Mouse (Mus musculus): ENCODE measurements around the gene Mmp11. TPM values are rescaled to one million over a fixed set of nuclear protein-coding genes. Genes with fewer than 3 reads are reported as not detected.

The Mmp11 gene
- 1 to 10 TPM; 1.1 to 1.7 TPM for total RNA-seq (2021)

DNA sequence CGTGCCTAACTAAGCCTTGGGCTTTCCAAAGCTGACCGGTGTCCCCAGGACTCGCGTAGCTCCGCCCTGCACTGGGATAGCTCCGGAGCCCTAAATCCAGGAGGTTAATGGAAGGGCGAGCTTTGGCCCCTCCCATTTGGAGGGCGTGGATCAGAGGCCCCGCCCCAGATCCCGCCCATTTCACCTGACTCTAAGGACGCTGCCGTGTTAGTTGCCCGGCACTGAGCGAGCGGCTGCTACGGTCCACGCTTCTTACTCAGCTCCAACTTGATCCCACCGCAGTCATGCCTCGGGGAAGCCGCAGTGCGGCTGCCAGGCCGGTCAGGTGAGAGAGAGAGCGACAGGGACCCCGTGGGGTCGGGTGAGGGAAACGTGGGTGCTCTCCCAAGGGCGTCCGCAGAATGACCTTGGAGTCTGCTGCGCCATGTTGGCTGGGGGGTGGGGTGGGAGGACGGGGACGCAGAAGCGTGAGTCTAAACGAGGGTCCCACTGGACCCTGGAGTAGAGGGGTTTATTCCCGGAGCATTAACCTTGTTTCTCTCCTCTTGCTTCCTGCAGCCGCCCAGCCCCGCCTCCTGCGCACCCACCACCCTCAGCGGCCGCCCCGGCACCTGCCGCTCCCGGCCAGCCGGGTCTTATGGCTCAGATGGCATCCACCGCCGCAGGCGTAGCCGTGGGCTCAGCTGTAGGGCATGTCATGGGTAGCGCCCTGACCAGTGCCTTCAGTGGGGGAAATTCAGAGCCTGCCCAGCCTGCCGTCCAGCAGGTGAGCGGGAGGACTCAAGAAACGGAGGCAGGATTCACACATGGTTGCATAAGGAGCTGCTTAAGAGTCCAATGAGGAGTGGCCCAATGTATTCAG lies at the start of gene Mmp11:
Mmp11 (minus strand) TSS at position 817 of the 862 bp plus-strand sequence.
- DNase-seq (ENCODE audit: low spot score in 2 of 2), result peak; percentile 79 to 84
- intact Hi-C loops (cut with DNase I), result no loop called here

DNA sequence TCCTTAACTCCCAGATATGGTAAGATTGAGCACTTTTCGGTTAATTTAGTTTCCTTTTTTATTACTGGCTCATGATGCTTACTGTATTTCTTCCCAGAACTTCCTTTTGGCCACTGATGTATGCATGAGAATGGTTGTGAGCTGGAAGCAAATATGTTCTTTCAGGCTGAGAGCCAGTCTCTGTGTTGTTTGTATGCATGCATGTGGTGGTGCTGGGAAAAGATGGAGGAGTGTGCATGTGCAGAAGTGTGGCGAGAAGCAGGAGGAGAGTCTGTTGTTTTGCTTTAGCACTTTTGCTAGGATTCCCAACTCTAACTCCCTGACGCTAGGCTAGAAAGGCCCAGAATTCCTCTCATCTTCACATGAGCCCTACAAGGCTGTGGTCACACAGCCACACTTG lies 43.1 kb upstream of the Mmp11 start:
- DNase-seq (ENCODE audit: low spot score in 2 of 2), result peak in 1 of 2 experiments; percentile 12
- intact Hi-C loops (cut with DNase I), result no loop called here

DNA sequence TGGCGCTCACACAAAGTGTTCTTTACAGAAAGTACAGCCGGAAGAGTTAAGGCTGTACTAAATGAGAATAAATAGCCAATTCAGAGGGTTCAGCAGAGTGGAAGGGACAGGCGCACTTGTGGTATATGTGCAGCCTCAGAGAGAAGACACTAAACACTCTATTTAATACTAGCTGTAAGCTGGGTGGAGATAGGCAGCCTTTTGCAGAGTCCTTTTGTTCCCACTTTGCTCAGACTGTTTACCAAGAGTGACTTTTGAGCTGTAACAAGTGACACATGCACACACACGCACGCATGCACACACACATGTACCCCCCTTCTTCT lies 42.5 kb upstream of the Mmp11 start:
- intact Hi-C loops (cut with DNase I), result no loop called here
- no peak for DNase-seq (ENCODE audit: low spot score in 2 of 2)

DNA sequence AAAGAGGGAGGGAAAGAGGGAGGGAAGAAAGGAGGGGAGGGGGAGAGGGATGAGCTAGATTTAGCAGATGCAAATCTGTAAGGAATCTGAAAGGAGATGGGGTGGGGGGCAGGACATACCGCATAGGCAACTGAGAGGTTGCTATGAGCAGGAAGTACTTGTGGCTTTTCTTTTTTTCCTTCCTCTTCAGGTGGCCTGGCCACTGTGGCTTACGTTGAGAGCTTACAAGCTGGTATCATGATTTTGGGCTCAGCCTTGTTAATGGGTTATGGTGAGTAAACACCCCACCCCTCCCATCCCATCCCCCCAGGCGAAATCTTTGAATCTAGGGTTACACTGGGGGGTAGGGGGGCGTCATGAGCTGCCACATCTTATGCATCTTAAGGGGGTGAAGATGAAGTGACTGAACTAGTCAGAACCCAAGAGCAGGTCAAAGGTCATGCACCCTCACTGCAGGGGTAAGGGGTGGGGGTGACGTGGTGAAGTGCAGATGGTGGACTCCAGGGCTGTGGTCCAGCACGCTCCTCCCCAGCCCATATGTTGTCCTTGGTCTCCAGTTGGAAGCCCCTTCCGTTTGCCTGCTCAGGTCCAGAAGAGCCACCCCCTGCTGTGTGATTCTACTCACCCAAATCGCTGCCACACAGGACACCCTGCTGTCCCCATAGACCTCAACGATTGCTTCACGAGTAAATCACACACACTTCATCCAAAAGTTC lies 42.0 kb upstream of the Mmp11 start:
- intact Hi-C loops (cut with DNase I), result no loop called here
- no peak for DNase-seq (ENCODE audit: low spot score in 2 of 2)

GRCm38 (mm10) chr10:75975216-75975615 lies 38.9 kb upstream of the Mmp11 start:
- intact Hi-C loops (cut with DNase I), result no loop called here
- no peak for DNase-seq (ENCODE audit: low spot score in 2 of 2)

- no peak for DNase-seq (ENCODE audit: low spot score in 2 of 2)
- intact Hi-C loops (cut with DNase I), result no loop called here
These were observed 37.5 kb upstream of the Mmp11 start for GRCm38 (mm10) chr10:75973846-75974245.

DNA sequence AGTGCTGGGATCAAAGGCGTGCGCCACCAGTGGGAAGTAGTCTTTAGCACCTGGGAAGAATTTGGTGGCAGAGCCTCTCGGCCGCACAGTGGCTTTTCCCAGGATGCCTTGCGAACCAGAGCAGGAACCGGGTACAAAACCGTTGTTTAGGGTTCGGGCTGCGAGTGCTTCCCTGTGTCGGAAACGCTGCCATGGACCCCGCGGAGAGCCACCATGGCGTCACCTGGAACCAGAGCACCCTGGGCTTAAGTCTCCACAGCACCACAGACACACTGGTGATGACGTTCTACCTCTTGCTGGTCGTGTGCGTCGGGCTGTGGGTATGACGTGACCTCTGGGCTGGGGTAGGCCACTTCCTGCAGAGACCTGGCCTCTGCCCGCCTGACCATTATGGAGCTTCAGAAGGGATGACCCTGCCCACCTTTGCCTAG lies 18.1 kb upstream of the Mmp11 start, which contains the start of gene Gm5134:
Gm5134 (plus strand) TSS at position 134 of the 431 bp plus-strand sequence.
- no peak for DNase-seq (ENCODE audit: low spot score in 2 of 2)
- intact Hi-C loops (cut with DNase I), result loop anchor here (5.0 kb wide), 1 partner anchor 317 kb away; no protein-coding TSS in a partner anchor

DNA sequence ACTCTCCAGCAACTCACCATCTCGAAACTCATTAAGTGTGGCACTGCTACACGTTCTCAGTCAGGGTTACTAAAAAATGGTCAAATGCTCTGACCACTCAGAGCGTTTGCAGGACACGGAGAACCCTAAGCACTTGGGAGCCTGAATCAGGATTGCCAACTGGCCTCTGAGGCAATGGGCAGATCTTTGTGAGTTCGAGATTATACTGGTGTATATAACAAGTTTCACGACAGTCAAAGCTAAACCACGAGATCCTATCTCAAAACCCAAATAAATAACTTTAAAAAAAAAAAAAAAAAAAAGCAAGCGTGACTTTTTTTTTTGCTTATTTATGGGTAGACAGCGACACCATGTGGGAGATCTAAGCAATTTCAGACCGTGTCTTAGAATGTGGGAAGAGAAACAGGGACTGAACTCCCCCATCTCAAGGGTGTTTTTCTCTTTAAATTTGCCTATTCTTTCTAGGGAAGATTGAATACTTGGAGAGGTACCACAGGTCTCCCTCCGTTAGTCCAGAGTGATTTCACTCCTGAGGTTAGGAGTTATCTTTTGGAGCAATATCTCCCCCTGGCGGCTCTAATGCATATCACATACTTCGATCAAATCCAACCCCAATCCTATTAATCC lies 15.2 kb upstream of the Mmp11 start:
- DNase-seq (ENCODE audit: low spot score in 2 of 2), result peak; percentile 46 to 47
- intact Hi-C loops (cut with DNase I), result loop anchor here (1.0 to 5.0 kb wide), 5 partner anchors 54 to 365 kb away; no protein-coding TSS in a partner anchor

GRCm38 (mm10) chr10:75950791-75951210 lies 14.5 kb upstream of the Mmp11 start:
- DNase-seq (ENCODE audit: low spot score in 2 of 2), result no peak
- intact Hi-C loops (cut with DNase I), result loop anchor here (1.0 to 5.0 kb wide), 5 partner anchors 54 to 364 kb away; no protein-coding TSS in a partner anchor

DNA sequence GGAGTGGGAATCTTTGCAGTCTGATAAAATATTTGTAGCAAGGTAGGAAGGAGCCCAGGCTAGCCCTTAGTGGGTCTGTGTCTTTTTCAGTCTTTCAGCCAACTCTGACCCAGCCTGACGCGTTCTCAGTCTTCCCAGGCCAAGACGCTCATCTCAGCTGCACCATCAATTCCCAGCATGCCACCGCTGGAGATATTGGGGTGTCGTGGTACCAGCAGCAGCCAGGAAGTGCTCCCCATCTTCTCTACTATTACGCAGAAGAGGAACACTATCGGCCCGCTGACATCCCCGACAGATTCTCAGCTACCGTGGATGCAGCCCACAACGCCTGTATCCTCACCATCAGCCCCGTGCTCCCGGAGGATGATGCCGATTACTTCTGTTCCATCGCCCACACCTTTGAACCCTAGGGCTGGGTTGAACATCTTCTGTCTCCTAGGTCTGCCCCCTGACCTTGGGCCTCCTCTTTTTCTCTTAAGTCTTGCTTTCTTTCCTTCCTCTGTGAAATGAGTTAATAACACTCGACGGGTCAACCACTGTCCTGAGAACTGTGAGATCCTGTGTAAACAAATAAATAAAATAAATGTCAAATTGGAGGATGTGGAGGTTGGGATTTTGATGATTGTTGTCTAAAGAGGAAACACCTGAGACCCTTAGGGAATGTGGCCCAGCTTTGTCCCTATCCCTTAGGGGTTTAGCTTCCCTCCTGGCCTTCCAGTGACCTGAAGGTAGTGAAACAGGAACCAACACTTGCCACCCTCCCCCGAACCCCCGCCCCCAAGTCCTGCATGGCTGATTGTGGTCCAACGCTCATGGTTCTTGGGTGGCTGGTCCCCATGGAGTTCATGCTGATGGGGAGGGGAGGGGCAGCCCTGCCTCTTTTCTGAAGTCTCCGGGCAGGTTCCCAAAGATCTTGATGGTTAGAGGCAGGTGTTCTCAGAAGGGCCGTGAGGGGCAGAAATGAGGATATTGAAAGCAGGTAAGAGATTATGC lies 13.1 kb upstream of the Mmp11 start:
- intact Hi-C loops (cut with DNase I), result loop anchor here (2.0 to 5.0 kb wide), 3 partner anchors 67 to 363 kb away; no protein-coding TSS in a partner anchor
- DNase-seq (ENCODE audit: low spot score in 2 of 2), result no peak

DNA sequence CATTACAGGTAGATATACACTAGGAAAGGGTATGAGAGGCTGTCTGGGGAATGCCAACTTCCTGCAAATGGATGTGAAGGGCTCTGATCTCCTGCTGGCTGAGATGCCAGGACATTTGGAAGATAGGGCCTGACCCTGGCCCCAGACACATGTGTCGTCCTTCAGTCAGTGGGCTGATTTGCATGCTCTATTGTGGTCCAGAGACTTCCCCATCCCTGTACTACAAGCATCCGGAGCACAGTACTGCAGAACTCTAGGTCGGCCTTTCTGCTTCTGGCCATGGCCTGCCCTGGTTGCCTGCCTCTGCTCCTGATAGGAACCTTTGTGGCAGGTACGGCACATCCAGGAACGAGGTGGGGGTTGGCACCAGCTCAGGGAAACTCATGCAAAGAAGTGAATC lies 11.8 kb upstream of the Mmp11 start:
- DNase-seq (ENCODE audit: low spot score in 2 of 2), result no peak
- intact Hi-C loops (cut with DNase I), result no loop called here

GRCm38 (mm10) chr10:75945896-75946295 lies 9.6 kb upstream of the Mmp11 start:
- no peak for DNase-seq (ENCODE audit: low spot score in 2 of 2)
- intact Hi-C loops (cut with DNase I), result no loop called here

DNA sequence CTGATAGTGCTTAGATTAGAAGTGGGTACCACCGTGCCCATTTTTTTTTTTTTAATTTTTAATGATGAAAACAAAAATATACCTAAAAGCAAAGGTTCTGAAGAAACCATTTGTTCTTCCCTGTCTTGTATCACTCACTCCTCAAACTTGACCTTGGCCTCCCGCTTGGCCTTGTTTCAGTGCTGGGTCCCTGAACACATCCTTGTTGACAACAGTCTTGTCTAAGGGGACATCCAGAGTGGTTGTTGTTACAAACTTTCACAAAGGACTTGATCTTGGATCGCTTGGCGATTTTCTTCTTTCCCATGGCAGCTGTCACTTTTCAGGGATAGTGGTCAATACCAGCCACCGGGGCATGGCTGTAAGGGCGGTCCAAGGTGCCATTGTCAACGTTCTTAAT lies 8.9 kb upstream of the Mmp11 start:
- intact Hi-C loops (cut with DNase I), result no loop called here
- no peak for DNase-seq (ENCODE audit: low spot score in 2 of 2)

DNA sequence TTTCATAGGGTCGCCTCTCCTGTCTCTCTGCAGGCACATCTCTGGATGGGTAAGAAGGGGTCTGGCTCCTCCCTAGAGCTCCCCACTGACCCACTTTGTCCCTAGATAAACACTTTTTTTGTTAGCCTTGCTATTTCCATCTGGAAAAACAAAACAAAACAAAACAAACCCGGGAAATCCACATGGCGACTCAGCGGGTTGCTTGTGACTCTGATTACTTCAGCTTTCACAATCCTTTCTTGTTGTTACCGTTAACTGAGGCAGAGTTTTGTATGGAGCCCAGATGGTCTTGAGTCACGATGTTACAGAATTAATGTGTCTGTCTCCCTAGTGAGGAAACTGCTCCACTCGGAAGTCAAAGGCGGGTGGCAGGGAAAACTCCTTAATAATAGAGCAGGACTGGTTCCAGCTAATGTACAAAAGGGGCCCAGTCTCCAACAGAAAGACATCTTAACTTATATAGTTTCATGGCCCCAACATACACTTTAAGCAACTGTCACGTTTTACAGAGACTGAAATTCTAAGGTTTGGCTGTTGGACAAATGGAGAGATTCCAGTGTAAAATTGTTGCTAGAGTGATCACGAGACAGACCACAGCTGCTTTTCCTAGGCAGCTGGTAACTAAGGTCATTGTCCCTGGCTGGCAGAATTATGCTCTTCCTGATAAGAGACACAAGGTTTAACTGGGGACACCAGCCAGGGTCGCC lies 7.9 kb upstream of the Mmp11 start:
- intact Hi-C loops (cut with DNase I), result no loop called here
- DNase-seq (ENCODE audit: low spot score in 2 of 2), result peak in 1 of 2 experiments; percentile 56

- intact Hi-C loops (cut with DNase I), result no loop called here
- no peak for DNase-seq (ENCODE audit: low spot score in 2 of 2)
These were observed 6.6 kb upstream of the Mmp11 start, which contains the start of gene Vpreb3 for GRCm38 (mm10) chr10:75942736-75943477. Gene Vpreb3 (plus strand): TSS chr10:75943057.

DNA sequence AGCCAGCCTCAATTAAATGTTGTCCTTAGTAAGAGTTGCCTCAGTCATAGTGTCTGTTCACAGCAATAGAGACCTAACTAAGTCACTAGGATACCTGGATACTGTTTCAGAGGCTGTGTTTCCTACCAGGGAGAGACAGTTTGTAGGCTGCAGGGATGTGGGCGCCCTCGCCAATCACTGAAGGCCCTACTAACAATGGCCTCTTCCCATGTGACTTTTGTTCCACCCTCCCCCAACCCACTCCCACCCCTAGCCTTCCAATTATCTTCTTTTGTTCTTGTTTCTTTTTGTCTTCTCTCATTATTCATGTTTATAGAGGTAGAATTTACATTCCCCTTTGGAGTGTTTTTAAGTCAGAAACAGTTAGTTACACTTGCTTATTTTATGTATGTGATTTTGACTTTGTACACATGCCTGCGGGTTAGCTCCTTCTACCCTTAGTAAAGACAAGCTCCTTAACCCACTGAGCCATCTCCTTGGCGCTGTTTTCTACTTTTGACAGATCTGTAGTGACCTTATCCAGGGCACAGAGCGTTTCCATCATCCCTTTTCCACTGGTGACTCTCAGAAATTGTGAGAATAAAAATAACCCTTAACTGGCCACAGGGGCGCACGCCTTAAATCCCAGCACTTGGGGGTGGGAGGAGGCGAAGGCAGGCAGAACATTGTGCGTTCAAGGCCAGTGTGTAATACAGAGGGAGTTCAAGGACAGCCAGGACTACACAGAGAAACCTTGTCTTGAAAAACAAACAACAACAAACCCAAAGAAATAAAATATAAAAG lies 4.9 kb upstream of the Mmp11 start:
- intact Hi-C loops (cut with DNase I), result no loop called here
- DNase-seq (ENCODE audit: low spot score in 2 of 2), result no peak

GRCm38 (mm10) chr10:75940520-75940919 lies 4.2 kb upstream of the Mmp11 start, which contains the start of gene Gm867:
Gene Gm867 (minus strand): TSS chr10:75940672.
- DNase-seq (ENCODE audit: low spot score in 2 of 2), result no peak
- intact Hi-C loops (cut with DNase I), result no loop called here

Measured in left cerebral cortex, postnatal 25 days (tissue).